Mouse (Mus musculus): Measurements from ENCODE around the gene Gid4. TPM values are rescaled to one million over a fixed set of nuclear protein-coding genes. Genes with fewer than 3 reads are reported as not detected.
A peak's percentile ranks its signal among the peaks of the same experiment; 100 is the strongest.

Gid4 gene
- 15.1 and 17.6 TPM in 2 replicates for polyA plus RNA-seq (2015; fragmentation: Nextera tagmentation; extraction: Ambion mirVana)

DNA sequence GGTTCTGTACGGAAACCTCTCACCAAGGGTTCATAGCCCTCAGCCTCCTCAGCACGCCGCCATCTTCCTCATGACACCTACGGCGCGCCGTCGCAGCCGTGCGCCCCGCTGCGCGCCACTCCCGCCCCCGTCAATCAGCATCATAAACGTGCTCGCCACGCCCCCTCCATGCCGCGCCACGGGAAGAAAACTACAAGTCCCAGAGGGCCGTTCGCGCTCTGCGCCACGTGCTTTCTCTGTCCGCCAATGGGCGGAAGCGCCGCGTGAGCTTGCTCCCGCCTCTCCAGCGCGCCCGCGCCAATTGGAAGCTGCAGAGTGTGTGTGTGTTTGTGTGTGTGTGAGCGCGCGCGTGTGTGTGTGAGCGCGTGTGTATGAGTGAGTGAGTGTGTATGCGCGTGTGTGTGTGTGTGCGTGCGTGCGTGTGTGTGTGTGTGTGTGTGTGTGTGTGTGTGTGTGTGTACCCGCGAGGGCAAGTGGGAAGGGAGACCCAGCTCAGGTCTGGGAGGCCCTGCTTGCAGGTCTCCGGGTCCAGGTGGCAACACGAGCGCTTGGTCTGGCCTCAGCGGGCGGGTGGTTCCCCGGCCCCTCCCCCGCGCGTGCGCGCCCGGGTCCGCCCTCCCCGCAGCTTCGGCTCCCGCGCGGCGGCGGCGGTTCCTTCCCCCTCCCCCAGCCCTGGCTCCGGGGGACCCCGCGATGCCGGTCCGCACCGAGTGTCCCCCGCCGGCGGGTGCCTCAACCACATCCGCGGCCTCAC lies at the start of gene Gid4:
Gid4 (plus strand) TSS at position 183 of the 754 bp plus-strand sequence.
- Histone ChIP-seq H3K4me3 (peak within 1 kb of the TSS; percentile 98), H3K27ac (replicated peaks) (peak within 1 kb of the TSS; percentile 91), H3K9me3 (no peaks in the 10 kb centered on the region), H3K27me3 (replicated peaks) (no peaks in the 10 kb centered on the region), H3K36me3 (no peaks in the 10 kb centered on the region), H3K4me2 (peak within 1 kb of the TSS; percentile 88), H3K9ac (peak within 1 kb of the TSS; percentile 97), H3K4me1 (peaks cover 30% of the 10 kb centered on the region)
- peak; percentile 93 for ATAC-seq (ENCODE audit: extremely low read depth, insufficient number of reproducible peaks, low FRiP score, low TSS enrichment)
- under 1% methylated on average over 67 of the region's 81 CpGs for WGBS

DNA sequence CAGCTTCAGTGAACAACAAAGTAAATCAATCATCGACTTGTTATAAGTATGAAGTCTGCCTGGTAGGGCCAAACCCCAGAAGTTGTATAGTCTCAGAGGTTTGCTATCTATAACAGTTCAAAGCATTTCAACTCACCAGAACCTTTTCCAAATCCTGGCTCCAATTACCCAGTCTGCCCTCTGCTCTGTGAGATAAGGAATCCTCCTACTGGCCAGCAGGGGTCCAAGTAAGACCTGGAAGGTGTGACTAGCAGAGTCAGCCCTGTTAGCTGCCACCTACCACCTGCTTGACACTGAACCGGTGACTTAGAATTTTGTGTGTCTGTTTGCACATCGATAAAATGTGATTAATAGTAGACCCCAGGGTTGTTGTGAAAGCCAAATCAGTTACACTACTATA lies 49.7 kb upstream of the Gid4 start:
- ATAC-seq (ENCODE audit: extremely low read depth, insufficient number of reproducible peaks, low FRiP score, low TSS enrichment) = no peak
- Histone ChIP-seq H3K9ac (no peak overlapping the region), H3K4me2 (no peak overlapping the region), H3K9me3 (no peaks in the 10 kb centered on the region), H3K4me3 (no peak overlapping the region), H3K27me3 (replicated peaks) (no peaks in the 10 kb centered on the region), H3K36me3 (no peaks in the 10 kb centered on the region), H3K27ac (replicated peaks) (no peak overlapping the region), H3K4me1 (peaks cover 20% of the 10 kb centered on the region)
- 53% methylated on average over 3 of the region's 3 CpGs for WGBS

DNA sequence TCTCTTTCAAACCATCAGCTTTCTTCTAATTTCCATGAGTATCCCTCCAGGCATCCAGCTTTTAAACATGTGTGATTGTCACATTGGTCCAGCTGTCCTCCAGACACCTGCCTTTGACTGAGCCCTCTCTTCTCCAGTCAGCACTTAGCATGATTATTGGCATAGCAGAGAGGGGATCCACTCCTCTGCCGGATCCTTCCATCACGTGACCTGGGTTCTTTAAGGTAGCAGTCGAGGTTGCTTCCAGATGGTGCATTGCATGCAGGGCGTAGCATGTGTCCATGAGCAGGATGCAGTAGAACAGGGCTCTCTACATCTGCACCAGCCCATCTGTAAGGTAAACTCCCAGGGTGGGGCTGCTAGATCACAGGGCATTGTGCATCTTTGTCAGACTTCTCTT lies 48.0 kb upstream of the Gid4 start:
- Histone ChIP-seq H3K36me3 (no peaks in the 10 kb centered on the region), H3K9me3 (no peaks in the 10 kb centered on the region), H3K4me3 (no peak overlapping the region), H3K9ac (no peak overlapping the region), H3K27me3 (replicated peaks) (no peaks in the 10 kb centered on the region), H3K27ac (replicated peaks) (no peak overlapping the region), H3K4me2 (no peak overlapping the region), H3K4me1 (peaks cover 20% of the 10 kb centered on the region)
- ATAC-seq (ENCODE audit: extremely low read depth, insufficient number of reproducible peaks, low FRiP score, low TSS enrichment) = no peak
- WGBS = 75% methylated on average over 4 of the region's 4 CpGs

- no peak for ATAC-seq (ENCODE audit: extremely low read depth, insufficient number of reproducible peaks, low FRiP score, low TSS enrichment)
- 65% methylated on average over 4 of the region's 4 CpGs for WGBS
Measured at GRCm38 (mm10) chr11:60369448-60369847, 47.5 kb upstream of the Gid4 start.

DNA sequence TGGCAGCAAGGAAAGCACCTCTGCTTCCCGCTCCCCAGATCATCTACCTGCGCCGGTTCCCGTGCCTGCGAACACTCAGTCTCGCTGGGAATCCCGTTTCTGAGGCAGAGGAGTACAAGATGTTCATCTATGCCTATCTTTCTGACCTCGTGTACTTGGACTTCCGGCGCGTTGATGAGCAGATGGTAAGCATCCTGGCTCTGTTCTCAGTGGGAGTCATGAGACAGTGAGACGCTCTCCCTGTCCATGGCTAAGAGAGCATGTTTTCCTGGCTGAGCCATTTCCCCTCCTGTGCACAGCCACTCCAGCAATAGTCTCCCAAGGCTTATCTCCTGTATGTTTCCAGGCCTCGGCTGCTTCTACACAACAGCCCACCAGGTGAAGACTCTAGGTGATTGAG lies 46.5 kb upstream of the Gid4 start:
- WGBS = 73% methylated on average over 13 of the region's 13 CpGs
- Histone ChIP-seq H3K27ac (replicated peaks) (no peak overlapping the region), H3K27me3 (replicated peaks) (no peaks in the 10 kb centered on the region), H3K4me3 (no peak overlapping the region), H3K4me1 (peaks cover 20% of the 10 kb centered on the region), H3K9me3 (no peaks in the 10 kb centered on the region), H3K9ac (no peak overlapping the region), H3K36me3 (no peaks in the 10 kb centered on the region), H3K4me2 (no peak overlapping the region)
- ATAC-seq (ENCODE audit: extremely low read depth, insufficient number of reproducible peaks, low FRiP score, low TSS enrichment) = no peak

More at GRCm38 (mm10) chr11:60369448-60369847, 47.5 kb upstream of the Gid4 start:
- Histone ChIP-seq H3K4me3 (no peak overlapping the region), H3K9ac (no peak overlapping the region), H3K27ac (replicated peaks) (no peak overlapping the region), H3K4me2 (no peak overlapping the region), H3K4me1 (peaks cover 20% of the 10 kb centered on the region), H3K27me3 (replicated peaks) (no peaks in the 10 kb centered on the region), H3K36me3 (no peaks in the 10 kb centered on the region), H3K9me3 (no peaks in the 10 kb centered on the region)

- Histone ChIP-seq H3K27ac (replicated peaks) (no peak overlapping the region), H3K4me3 (no peak overlapping the region), H3K9me3 (no peaks in the 10 kb centered on the region), H3K4me2 (no peak overlapping the region), H3K36me3 (no peaks in the 10 kb centered on the region), H3K9ac (no peak overlapping the region), H3K4me1 (no peaks in the 10 kb centered on the region), H3K27me3 (replicated peaks) (no peaks in the 10 kb centered on the region)
- ATAC-seq (ENCODE audit: extremely low read depth, insufficient number of reproducible peaks, low FRiP score, low TSS enrichment) = no peak
- 74% methylated on average over 6 of the region's 6 CpGs for WGBS
Measured at GRCm38 (mm10) chr11:60374481-60374880, 42.5 kb upstream of the Gid4 start.

- Histone ChIP-seq H3K36me3 (no peaks in the 10 kb centered on the region), H3K9ac (no peak overlapping the region), H3K4me2 (no peak overlapping the region), H3K27ac (replicated peaks) (no peak overlapping the region), H3K4me1 (peaks cover 22% of the 10 kb centered on the region), H3K9me3 (no peaks in the 10 kb centered on the region), H3K27me3 (replicated peaks) (peaks cover 20% of the 10 kb centered on the region), H3K4me3 (no peak overlapping the region)
- ATAC-seq (ENCODE audit: extremely low read depth, insufficient number of reproducible peaks, low FRiP score, low TSS enrichment) = no peak
- WGBS = 92% methylated on average over 6 of the region's 6 CpGs
Measured at GRCm38 (mm10) chr11:60383518-60383917, 33.4 kb upstream of the Gid4 start.

GRCm38 (mm10) chr11:60384762-60385421 lies 32.1 kb upstream of the Gid4 start:
- WGBS = 9% methylated on average over 16 of the region's 16 CpGs
- H3K9ac ChIP-seq = peak overlapping the region; percentile 41
- H3K36me3 ChIP-seq = no peaks in the 10 kb centered on the region
- peaks cover 20% of the 10 kb centered on the region for H3K27me3 ChIP-seq (replicated peaks)
- H3K9me3 ChIP-seq = no peaks in the 10 kb centered on the region
- H3K4me1 ChIP-seq = peaks cover 22% of the 10 kb centered on the region
- peak overlapping the region; percentile 49 for H3K4me2 ChIP-seq
- no peak overlapping the region for H3K27ac ChIP-seq (replicated peaks)
- 0 out of 2 replicates have a peak overlapping the region, but pooled peaks have one; percentile 1 for H3K4me3 ChIP-seq
- ATAC-seq (ENCODE audit: extremely low read depth, insufficient number of reproducible peaks, low FRiP score, low TSS enrichment) = no peak

DNA sequence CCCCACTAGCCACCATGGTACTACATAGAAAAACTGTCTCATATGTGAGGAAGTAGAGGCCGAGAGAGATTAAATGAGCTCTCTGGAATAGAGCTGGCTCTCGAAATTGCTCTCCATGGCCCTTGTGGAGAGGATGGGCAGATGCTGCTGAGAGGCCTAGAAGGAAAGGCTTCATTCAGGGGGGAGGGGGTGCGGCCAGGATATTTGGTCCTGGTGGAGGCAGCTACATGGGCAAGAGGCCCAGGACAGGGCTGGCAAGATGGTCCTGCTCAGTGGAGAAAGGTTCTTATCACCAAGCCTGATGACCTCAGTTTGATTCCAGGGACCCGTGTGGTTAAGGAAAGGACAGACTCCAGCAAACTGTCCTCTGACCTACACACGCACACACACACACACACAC lies 31.0 kb upstream of the Gid4 start:
- Histone ChIP-seq H3K27me3 (replicated peaks) (peaks cover 20% of the 10 kb centered on the region), H3K27ac (replicated peaks) (no peak overlapping the region), H3K9me3 (no peaks in the 10 kb centered on the region), H3K36me3 (no peaks in the 10 kb centered on the region), H3K4me3 (no peak overlapping the region), H3K4me2 (no peak overlapping the region), H3K4me1 (peaks cover 22% of the 10 kb centered on the region), H3K9ac (no peak overlapping the region)
- ATAC-seq (ENCODE audit: extremely low read depth, insufficient number of reproducible peaks, low FRiP score, low TSS enrichment) = no peak
- WGBS = 61% methylated on average over 5 of the region's 5 CpGs

- no peak overlapping the region for H3K4me2 ChIP-seq
- H3K27ac ChIP-seq (replicated peaks) = no peak overlapping the region
- 80% methylated on average over 2 of the region's 2 CpGs for WGBS
- H3K9ac ChIP-seq = no peak overlapping the region
- no peak for ATAC-seq (ENCODE audit: extremely low read depth, insufficient number of reproducible peaks, low FRiP score, low TSS enrichment)
- peaks cover 12% of the 10 kb centered on the region for H3K4me1 ChIP-seq
- H3K36me3 ChIP-seq = no peaks in the 10 kb centered on the region
- H3K9me3 ChIP-seq = no peaks in the 10 kb centered on the region
- H3K4me3 ChIP-seq = no peak overlapping the region
- H3K27me3 ChIP-seq (replicated peaks) = peaks cover 20% of the 10 kb centered on the region
Measured at GRCm38 (mm10) chr11:60387944-60388343, 29.0 kb upstream of the Gid4 start.

- Histone ChIP-seq H3K4me3 (no peak overlapping the region), H3K4me1 (no peaks in the 10 kb centered on the region), H3K27ac (replicated peaks) (no peak overlapping the region), H3K9ac (no peak overlapping the region), H3K27me3 (replicated peaks) (no peaks in the 10 kb centered on the region), H3K4me2 (no peak overlapping the region), H3K36me3 (0 out of 2 replicates have a peak, but pooled peaks cover 6% of the 10 kb centered on the region), H3K9me3 (no peaks in the 10 kb centered on the region)
- 68% methylated on average over 6 of the region's 6 CpGs for WGBS
- ATAC-seq (ENCODE audit: extremely low read depth, insufficient number of reproducible peaks, low FRiP score, low TSS enrichment) = no peak
Measured at GRCm38 (mm10) chr11:60391346-60391745, 25.6 kb upstream of the Gid4 start.
